Mouse (Mus musculus) embryonic fibroblast, embryonic 13.5 days (primary cell): ENCODE data around the gene Gm20388. TPM values are rescaled to one million over a fixed set of nuclear protein-coding genes. Genes with fewer than 3 reads are reported as not detected.

Experiments used
- H3K27ac ChIP-seq: 2 replicates; pipeline ENCODE4 v1.5.1; 2012; ENCODE audit warnings: low read length, control low read depth, inconsistent platforms; ENCODE audit not compliant: insufficient read depth
- H3K4me1 ChIP-seq: 2 replicates; pipeline ENCODE4 v1.6.1; 2011; ENCODE audit warnings: low read length; ENCODE audit not compliant: control insufficient read depth, insufficient read depth
- H3K4me3 ChIP-seq: 2 replicates; pipeline ENCODE4 v1.5.1; 2011; ENCODE audit warnings: mild to moderate bottlenecking, control low read depth, low read length; ENCODE audit not compliant: insufficient read depth
- CTCF ChIP-seq: IDR thresholded peaks from 2 replicates; pipeline ENCODE4 v1.5.1; 2011; ENCODE audit warnings: mild to moderate bottlenecking, control low read depth, low read length, moderate library complexity, borderline replicate concordance; ENCODE audit not compliant: insufficient read depth
- POLR2A ChIP-seq: IDR thresholded peaks from 2 replicates; pipeline ENCODE4 v1.6.1; 2011; ENCODE audit warnings: low read depth, mild to moderate bottlenecking, control low read depth, low read length, moderate library complexity
- polyA plus RNA-seq: library from polyadenylated mRNA; stranded (reverse); fragments of >200 nt; gene quantifications from 2 replicates; pipeline ENCODE4 v1.2.4, GENCODE M21; 2011; ENCODE audit warnings: low read depth; ENCODE audit not compliant: missing spikeins, insufficient read length

The Gm20388 gene
- polyA plus RNA-seq, 1 experiment: 82.8 TPM

DNA sequence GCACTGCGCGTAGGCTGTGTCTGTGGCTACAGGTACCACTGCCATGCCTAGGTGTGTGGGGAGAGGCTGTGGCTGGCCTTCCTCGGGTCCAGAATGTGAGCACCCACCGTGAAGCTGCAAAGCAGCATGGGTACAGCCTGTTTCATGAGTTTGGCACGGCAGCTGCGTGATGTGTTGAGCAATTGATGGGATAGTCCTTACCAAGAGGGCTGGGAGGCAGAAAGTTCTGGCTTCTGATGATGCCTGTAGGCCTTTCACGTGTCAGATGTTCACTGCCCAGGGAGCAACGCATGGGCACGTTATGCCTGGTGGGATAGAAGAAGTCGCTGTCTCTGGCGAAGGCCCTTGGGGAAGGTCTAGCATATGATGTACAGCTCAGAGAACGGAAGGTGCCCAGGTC is 4354.0 kb downstream of the Gm20388 start:
- Histone ChIP-seq H3K27ac (no peak overlapping the region), H3K4me3 (no peak overlapping the region), H3K4me1 (peaks cover 7% of the 10 kb centered on the region)
- TF ChIP-seq POLR2A (no peak), CTCF (no peak)

DNA sequence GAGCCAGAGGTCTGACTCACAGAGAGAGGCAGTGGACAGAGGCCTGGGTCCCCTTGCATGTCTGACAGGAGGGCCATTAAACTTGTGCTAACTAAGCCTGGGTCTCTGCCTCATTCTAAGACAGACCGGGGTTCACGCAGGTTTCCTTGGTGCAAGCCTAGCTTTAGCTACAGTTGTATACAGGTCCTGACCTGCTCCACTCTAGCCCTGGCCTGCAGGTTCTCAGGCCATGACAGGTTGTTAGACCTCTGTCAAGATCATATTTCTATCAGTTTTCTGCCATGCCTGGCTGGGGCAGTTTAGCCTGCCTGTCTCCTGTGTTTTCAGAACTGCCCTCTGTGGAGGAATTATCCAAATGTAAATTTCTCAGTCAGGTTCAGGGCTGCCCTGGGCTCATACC is 4354.5 kb downstream of the Gm20388 start:
- no peak overlapping the region for H3K4me3 ChIP-seq
- TF ChIP-seq POLR2A (no peak), CTCF (no peak)
- no peak overlapping the region for H3K27ac ChIP-seq
- peaks cover 7% of the 10 kb centered on the region for H3K4me1 ChIP-seq

DNA sequence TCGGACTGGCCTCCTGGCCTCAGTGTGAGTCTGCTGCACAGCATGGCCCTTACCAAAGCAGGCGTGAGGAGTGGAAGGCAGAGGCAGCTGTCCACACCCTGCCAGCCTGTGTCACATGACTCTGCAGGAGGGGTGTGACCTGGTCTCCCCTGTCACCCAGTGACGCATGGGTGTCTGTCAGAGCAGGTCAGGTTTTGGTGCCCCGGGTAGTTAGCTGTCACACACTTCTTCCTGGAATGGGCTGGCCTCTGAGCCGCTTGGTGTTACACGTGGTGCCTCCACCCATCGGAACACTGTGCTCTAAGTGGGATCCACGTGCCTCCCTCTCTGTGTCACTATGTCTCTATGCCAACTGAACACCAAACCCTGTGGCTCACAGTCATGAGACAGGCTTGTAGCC is 4355.2 kb downstream of the Gm20388 start:
- H3K4me3 ChIP-seq: no peak overlapping the region
- no peak overlapping the region for H3K27ac ChIP-seq
- H3K4me1 ChIP-seq: peaks cover 4% of the 10 kb centered on the region
- no peak for TF ChIP-seq POLR2A
- TF ChIP-seq CTCF: no peak

DNA sequence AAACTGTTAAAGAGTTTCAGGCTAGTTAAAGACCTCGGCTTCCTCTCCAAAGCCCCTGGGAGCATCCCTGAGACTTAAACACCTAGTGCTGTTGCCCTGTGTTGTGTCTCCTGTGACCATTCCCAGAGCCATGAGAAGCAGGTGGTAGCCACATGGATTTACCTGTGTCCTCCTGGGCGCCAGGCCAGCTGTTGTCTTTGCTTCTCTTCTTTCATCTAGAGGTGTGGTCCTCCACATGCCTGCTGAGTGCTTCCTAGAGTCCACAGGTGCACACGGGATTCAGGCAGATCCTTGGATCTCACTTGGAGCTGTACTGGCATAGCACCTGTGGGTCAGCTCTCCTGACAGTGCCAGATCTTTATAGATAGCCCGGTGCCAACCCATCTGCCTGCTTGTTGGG is 4356.6 kb downstream of the Gm20388 start:
- Histone ChIP-seq H3K4me3 (no peak overlapping the region), H3K27ac (no peak overlapping the region), H3K4me1 (peaks cover 10% of the 10 kb centered on the region)
- TF ChIP-seq POLR2A (no peak), CTCF (no peak)

DNA sequence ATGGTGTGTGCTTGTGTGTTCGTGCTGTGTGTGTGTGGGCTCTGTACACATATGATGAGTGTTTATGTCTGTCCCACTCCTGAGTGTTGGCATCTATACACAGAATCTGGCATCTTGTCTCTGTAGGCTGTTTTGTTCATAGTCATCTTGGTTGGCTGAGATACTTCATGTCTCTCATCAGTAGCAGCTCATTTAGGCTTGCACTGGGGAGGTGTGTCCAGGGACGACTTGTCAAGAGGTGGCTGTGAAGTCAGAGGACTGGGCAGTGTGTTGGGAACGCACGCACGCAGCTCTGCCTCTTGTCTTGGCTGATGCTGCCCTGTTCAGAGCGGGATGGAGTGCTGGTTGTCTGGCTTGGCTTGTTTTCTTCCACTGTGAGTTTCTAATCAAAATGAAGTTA is 4359.9 kb downstream of the Gm20388 start:
- Histone ChIP-seq H3K4me3 (no peak overlapping the region), H3K27ac (peak overlapping the region; percentile 9; the same call in 1 of the 2 replicates), H3K4me1 (peaks cover 9% of the 10 kb centered on the region)
- TF ChIP-seq POLR2A (no peak), CTCF (no peak)

DNA sequence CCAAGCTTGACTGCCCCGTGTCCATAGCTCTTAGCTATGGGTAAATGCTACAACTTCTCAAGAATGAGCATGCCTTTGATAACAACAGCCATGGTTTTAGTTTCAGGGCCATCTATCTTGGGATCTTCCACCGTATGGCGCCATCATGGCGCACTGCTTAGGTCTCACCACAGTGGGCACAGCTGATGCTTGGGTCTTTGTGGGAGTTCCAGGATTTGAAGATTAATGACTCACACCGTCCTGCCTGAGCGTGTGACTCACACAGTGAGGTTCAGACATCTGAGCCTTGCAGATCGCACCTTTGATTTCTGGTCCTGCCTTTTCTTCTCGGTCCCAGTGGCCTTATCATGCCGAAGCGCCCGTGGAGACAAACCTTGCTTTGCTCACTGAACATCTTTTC is 4360.3 kb downstream of the Gm20388 start:
- H3K4me3 ChIP-seq: no peak overlapping the region
- peak overlapping the region; percentile 9; the same call in 1 of the 2 replicates for H3K27ac ChIP-seq
- H3K4me1 ChIP-seq: peaks cover 6% of the 10 kb centered on the region
- TF ChIP-seq CTCF (no peak), POLR2A (no peak)

DNA sequence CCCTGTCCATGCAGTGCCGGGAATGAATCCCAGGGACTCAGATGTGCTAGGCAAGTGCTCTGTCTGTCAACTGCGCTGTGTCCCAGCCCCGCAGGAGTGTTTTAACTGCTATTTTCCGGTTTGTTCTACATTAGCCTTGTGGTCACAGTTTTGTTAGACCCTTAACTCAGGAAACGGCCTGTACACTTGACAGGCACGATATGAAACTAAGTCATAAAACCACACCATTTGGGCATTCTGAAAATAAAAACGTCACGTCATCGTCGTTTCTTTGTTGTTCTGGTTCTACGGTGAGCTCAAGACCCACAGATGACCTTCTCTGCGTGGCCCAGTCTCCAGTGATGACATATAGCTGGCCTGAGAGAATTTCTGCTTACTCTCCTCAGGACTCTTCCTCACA is 4360.9 kb downstream of the Gm20388 start:
- Histone ChIP-seq H3K4me3 (no peak overlapping the region), H3K4me1 (peaks cover 6% of the 10 kb centered on the region), H3K27ac (no peak overlapping the region)
- TF ChIP-seq CTCF (no peak), POLR2A (no peak)

DNA sequence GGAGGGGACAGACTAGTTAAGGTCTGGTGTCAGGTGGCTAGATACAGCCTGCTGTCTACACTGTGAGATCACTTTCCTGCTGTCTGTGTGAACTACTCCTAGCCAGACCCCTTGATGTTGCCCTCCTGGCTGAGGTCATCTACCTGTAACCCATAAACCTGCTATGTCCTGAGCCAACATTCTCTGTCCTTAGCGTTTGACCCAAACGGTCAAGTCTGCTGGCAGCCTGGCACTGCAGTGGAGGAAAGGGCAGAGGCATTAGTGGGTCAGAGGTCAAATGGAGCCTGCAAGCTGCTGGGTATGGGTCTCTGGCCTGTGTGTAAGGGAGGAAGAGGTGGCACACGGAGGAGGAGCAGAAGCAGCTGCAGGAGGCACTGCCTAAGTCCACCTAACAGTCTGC is 4362.2 kb downstream of the Gm20388 start:
- no peak for TF ChIP-seq CTCF
- TF ChIP-seq POLR2A: no peak
- Histone ChIP-seq H3K4me1 (peaks cover 12% of the 10 kb centered on the region), H3K4me3 (no peak overlapping the region), H3K27ac (no peak overlapping the region)

DNA sequence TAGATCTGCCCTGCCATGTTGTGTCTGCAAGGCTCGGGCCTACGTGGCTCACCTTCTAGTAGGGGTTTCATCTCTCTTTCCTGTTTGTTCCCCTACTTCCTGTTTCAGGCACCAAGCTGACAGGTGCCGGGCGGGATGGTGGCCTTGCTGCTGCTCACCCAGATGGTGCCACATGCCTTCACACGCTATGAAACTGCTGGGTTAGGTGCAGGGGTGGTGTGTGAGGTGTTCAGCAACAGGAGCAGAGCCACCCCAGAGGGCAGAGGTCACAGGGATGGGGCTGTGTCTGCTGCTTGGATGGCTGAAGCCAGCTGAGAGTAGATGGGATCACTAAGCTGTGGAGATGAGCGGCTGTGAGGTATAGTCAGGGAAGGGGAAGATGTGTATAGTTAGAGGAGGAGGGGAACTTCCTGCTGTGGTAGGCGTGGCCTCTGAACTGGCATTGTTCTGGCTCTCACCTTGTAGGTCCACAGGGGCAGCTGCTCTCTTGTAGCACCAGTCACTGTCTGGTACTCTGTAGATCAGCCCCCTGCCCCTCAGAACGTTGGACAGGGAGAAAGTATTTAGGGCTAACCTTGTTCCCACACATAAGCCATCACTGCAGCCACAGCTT is 4363.1 kb downstream of the Gm20388 start:
- peaks cover 20% of the 10 kb centered on the region for H3K4me1 ChIP-seq
- no peak overlapping the region for H3K4me3 ChIP-seq
- TF ChIP-seq CTCF: no peak
- TF ChIP-seq POLR2A: no peak
- H3K27ac ChIP-seq: no peak overlapping the region

DNA sequence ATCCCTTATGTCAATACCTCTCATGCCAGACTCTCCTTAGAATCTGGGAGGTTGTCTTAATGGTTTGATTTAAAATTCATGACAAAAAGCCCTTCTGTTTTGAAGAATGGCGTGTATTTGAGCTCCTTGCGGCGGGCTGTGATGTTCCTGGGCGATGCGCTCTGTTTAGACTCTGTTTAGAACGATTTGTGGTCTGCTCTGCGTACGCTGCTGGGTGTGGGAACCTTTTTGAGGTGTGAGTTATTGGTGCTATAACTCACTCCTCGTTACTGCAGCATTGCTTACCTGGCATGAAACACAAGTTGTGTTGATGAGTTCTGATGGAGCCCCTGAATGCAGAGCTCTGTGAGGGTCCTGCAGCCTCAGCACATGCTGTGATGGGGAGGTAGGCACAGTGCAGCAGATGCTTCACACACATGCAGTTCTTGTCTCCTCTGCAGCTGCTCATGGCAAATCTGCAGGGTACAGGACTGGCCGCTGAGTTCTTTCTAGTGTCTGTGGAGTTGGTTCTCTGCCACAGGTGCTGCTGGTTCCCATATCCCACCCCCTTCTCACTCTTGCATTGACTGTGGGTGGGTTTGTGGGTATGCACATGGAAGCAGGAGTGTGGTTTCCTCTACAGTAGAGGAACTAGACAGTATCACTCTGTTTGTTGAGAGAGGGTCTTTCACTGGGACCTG is 4363.9 kb downstream of the Gm20388 start:
- TF ChIP-seq CTCF: no peak
- TF ChIP-seq POLR2A: no peak
- Histone ChIP-seq H3K27ac (no peak overlapping the region), H3K4me1 (peaks cover 22% of the 10 kb centered on the region), H3K4me3 (no peak overlapping the region)
